Mouse (Mus musculus): ENCODE data around the gene Arhgdib. TPM values are rescaled to one million over a fixed set of nuclear protein-coding genes. Genes with fewer than 3 reads are reported as not detected.

Arhgdib gene
- polyA plus RNA-seq, 1 experiment: 64.1 TPM

DNA sequence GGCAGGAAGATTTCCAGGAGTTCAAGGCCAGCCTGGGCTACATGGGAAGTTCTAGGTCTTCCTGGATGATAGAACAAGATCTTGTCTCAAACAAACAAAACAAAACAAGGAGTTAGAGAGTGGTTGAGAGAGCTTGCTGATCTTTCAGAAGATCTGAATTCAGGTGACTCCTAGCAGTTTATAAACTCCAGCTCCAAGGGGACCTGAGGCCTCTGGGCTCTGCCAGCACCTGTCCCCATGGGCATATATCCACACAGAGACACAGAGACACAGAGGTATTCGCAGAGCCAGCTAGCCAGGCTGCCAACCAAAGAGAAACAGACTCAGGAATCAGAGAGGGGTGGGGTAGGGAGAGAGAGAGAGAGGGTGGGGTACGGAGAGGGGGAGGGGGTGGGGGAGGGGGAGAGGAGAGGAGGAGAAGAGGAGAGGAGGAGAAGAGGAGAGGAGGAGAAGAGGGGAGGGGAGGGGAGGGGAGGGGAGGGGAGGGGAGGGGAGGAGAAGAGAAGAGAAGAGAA, 28.9 kb downstream of the Arhgdib start:
- TF ChIP-seq GATA1 (IDR thresholded peaks at IDR 0.05; ENCODE audit: low read length): no peak

DNA sequence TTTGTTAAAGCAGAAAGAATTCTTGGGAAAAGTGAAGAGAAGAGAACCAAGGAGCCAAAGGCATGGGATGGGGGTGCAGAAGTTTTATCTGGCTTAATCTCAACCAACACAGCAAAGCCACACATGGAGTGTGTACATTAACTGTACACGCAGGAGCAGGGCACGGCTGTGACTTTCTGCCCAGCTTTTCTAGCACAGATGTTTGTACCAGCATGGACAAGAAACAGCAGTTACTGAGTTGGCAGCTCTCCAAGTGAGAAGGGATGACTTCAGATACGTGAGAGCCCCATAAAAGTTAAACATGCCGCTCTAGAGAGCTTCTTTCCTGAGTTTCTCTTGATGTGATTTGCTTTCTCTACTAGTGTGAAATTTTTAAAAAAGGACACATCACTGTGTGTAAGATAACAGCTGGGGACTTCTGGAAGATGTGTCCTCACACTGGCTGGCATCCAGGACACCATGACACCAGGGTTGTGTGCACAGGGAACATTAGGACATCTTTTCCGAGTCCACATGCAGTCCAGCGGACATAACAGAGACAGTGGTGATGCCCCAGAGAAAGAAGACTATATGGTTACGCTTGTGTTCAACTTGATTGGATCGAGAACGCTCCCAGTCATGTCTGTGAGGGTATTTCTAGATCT, 31.3 kb downstream of the Arhgdib start:
- no peak for TF ChIP-seq GATA1 (IDR thresholded peaks at IDR 0.05; ENCODE audit: low read length)

DNA sequence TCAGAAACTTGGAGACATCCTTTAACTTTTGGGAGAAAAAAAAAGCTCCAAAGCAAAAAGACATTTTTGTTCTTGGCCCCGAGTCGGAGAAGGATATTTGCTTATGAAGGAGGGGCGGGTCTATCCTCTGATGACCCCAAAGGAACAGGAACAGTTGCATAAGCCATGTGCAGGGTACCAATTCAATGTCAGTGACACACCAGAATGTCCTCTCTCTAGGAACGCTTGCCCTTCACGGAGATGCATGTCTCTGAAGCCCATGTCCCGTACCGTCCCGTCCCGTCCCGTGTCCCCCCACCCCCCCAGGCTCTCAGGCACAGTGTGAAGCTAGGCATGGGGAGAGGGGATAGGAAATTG, 34.8 kb downstream of the Arhgdib start:
- no peak for TF ChIP-seq GATA1 (IDR thresholded peaks at IDR 0.05; ENCODE audit: low read length)

DNA sequence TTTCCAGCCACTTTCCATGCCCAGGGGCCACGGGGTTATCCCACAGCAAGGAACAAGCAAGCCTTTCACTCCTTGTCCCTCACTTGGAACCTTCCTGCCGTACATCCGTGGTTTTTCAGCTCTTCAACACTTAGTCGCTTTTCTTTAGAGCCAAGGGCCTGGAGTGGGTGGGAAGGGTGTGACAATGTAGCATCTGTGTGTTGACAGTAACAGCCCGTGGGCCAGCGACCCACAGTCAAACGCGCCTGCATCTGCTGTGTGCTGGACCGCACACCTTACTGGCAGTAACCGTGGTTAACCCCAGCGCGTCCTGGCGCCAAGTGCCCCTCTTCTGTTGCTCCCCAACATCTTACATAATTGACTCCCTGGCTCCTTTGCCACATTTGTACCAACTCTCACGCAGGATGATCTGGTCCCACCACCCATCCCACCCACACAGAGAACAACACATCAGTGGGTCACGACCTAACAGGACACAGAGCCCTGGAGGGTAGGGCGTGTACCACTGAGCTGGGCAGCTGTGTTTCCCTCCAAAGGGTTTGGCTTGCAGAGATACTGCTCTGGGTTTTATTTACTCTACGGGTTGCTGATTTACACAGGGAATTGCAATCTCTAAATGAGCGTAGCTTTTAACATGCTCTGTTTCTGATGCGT, 35.3 kb downstream of the Arhgdib start:
- TF ChIP-seq GATA1 (IDR thresholded peaks at IDR 0.05; ENCODE audit: low read length): no peak

DNA sequence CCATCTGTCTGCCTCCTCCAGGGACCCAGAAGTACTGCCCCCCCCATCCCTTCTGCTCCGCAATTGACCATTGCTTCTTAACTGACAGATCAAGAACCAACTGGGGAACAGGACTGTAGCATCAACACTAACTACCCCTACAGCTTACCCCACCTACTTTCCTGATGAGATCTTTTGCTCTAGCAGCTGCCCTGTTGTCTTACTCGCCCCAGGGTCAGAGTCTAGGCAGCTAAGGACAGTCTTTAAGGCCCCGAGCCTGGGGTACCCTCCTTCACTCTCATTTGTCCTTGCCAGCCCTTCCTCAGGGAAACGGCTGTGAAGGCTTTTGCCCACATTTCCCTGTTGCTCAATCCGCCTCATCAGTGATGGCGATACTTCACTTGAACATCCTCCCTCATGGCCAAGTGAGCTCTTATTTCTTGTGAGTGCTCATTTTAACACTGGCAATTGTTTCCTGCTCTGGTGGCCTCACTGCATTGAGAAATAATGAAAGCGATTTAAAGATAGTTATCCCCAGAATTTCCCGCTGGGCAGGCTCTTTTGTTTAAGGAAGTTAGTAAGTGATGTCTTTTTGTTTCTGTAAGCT, 37.7 kb downstream of the Arhgdib start:
- no peak for TF ChIP-seq GATA1 (IDR thresholded peaks at IDR 0.05; ENCODE audit: low read length)

DNA sequence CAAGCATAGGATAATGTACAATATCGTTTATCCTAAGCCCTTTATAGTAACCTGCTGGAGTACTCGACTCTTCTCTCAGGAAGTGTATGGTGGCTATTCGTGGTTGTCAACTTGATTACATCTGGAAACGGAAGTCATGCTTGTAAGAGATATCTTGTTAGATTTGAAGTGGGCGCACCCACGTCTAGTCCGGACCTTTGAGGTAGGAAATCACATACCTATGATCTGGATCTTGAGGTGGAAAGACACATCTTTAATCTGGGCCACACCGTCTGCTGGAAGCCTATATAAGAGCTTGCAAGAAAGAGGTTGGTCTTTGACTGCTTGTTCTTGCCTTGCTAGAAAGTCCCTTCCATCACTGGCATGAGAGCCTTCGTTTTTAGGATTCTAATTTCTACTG, 39.2 kb downstream of the Arhgdib start:
- no peak for TF ChIP-seq GATA1 (IDR thresholded peaks at IDR 0.05; ENCODE audit: low read length)

DNA sequence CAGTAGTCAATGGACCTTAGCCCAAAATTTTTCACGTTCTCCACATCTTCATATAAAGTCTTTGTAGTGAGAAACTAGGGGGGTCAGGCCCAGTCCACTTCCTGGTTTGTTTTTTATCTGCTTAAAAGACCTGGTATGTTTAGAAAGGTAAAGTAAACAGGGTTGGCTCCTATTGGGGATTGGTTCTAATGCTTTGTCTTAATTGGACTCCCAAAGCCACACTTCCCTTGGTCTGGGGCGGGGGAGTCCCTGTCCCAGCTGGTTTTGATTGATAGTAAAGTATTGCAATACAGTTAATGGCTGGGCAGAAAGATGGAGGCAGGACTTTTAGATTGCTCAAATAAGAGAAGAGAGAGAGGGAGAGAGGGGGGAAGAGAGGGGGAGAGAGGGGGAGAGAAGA, 40.7 kb downstream of the Arhgdib start:
- no peak for TF ChIP-seq GATA1 (IDR thresholded peaks at IDR 0.05; ENCODE audit: low read length)

DNA sequence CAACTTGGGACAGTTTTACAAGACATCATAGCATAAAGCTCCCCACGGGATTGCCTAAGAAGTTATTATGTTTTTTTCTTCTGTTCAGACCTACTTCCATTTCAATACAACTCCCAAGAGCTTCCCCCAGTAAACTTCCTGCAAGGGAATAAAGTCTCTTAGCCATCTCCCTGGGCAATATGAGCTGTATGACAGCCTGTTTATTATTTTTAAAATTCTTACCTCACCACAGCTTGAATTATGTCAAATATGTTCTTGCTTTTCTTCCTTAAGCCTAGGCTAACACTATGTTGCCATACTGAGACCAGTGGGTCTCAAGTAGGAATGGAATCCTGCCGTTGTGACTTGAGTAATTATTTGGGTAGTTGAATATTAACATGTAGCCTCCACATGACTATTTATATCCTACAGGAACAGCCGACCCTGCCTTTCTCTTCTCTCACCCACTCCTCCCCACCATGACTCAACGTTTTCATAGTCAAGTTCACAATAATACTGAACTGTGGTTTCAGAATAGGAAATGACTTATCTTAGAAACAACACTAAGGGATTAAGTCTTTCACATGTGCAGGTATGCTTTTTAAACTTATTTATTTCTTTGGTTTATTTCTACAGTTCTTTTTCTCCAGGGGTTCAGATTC, 41.2 kb downstream of the Arhgdib start:
- TF ChIP-seq GATA1 (IDR thresholded peaks at IDR 0.05; ENCODE audit: low read length): no peak

DNA sequence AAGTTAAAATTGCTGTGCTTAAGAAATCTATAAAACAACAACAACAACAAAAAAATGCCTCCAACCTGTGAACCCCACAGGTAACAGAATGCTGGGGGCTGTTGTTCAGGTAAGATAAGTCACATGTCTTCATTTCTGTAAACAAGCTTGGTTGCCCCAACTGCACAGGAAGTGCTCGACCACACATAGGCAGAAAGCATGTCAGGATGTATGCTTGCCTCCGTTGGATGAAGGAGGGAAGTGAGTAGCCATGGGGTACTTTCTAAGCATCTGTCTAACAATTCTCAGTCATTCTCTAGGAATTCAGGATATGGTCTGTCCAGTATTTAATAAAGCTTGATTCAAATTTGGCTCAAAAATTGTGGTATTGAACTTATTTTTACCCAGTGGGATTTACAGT, 42.7 kb downstream of the Arhgdib start:
- no peak for TF ChIP-seq GATA1 (IDR thresholded peaks at IDR 0.05; ENCODE audit: low read length)

DNA sequence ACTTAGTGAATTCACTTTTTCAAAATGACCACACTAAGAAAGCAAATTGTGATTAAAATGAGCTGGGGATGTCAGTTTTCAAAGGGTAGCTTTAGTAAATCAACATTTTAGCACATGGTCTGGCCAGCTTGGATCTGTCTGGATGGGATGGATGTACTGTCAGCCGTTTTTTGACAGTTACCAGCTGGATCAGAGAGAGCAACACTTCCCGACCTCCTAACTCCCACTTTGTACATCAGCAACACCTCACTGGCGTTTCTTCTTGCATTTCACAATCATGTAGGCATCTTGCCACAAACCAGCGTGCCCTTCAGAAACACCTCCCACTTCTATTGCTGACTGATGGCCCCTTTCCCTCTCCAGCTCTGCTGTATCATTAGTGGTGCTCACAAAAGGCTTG, 43.5 kb downstream of the Arhgdib start:
- no peak for TF ChIP-seq GATA1 (IDR thresholded peaks at IDR 0.05; ENCODE audit: low read length)

DNA sequence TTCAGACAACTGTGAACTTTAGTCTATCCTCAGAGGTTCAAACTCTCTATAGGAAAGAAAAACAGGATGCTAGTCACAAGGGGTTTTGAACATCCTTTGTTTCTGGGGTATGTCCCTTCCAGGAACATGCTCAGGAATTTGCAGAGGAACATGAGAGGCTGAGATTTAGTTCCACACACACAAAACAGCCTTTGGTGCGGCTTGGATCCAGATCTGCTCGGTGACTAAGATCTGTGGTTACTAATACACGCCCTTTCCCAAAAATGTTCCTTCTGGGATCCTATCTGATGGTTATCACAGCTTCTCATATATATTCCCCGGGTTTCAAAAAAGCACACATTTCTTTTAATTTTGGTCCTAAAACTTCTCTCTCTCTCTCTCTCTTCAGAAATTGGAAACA, 43.9 kb downstream of the Arhgdib start:
- no peak for TF ChIP-seq GATA1 (IDR thresholded peaks at IDR 0.05; ENCODE audit: low read length)

DNA sequence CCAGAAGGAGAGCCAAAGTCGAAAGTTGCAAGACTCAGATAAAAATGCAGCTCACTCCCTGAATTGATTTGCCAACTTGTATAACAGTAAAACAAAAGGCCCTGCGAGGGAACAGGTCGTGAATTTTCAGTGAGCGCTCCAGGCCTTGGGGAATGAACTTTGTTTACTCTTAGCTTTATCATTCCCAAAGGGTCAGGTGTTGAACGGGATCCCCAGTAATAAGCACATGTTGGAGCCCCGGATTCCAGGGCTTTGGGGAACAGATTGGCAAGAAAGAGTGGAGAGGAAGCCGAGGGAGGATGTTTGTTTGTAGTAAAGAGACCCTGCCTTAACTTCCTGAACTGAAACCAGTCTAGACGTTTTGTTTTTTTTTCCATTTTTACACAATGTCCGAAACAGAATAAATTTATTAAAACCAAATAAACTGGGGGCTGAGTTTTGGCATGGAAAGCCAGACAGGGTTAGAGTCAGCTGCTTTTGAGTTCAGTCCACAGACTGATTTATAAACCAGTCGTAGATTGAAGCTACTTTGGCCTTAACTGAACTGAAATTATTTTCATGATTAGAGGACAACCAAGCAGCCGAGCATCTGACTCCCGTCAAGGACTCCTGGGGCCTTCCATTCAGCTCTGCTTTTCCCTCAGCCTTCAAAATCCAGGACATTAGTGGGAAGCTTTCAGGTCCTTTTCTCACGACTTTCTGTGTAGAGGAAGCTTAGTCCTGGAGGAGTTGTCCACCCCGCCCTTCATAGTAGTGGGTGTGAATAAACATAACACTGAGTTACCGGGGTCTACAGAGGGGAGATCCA, 47.0 kb downstream of the Arhgdib start:
- TF ChIP-seq GATA1 (IDR thresholded peaks at IDR 0.05; ENCODE audit: low read length): no peak

DNA sequence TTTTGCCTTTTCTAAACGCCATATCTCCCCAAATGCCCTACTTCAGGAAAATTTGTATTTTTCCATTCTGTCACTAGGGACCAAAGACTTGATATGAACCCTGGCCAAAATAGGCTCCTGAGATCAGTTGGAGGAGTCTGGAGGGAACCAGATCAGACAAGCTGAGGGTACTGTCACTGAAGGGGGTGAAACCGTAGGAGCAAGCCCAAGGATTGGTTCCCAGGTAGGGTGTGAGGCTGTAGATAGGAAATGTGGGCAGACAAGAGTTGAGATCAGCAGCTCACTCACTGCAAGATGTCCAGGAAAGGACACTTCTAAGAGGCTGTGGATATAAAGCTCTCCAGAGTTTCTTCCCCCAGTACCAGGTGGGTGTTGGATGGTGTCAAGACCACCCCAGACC, 49.7 kb downstream of the Arhgdib start:
- no peak for TF ChIP-seq GATA1 (IDR thresholded peaks at IDR 0.05; ENCODE audit: low read length)

DNA sequence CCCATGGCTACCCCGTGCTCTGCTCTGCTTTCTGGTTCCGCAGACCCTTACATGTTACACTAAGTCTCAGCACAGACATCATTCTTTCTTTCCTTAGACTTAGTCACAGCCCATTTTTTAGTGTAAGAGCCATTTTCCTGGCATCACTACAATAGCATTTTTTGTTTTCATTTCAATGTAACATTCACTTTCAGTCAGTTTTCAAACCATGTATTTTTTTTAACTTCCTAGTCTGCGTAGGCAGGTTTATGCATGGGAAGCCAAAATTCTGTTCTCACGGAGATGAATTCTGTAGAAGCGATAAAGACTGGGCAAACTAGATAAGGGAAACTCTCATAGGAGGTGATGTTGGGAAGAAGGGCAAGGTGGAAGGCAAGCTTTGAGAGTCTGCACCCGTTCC, 52.1 kb downstream of the Arhgdib start:
- TF ChIP-seq GATA1 (IDR thresholded peaks at IDR 0.05; ENCODE audit: low read length): no peak

DNA sequence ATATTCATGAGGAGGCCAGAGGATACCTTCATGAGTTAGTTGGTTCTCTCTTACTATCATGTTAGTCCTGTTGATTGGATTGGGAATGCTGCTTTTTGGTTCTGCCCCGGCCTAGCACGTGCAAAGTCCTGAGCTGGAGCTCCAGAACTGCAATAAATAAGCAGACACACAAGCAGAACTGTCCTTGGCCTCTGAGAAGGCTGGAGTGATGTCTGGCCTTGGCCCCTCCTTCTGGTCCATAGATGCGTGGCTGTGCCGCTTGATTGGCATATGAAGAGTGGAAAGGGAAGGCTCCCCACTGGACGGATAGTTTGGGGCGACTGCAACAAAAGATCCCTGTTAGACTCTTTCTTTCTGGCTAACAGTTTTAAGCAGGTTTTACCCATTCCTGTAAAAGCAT, 52.6 kb downstream of the Arhgdib start:
- no peak for TF ChIP-seq GATA1 (IDR thresholded peaks at IDR 0.05; ENCODE audit: low read length)

DNA sequence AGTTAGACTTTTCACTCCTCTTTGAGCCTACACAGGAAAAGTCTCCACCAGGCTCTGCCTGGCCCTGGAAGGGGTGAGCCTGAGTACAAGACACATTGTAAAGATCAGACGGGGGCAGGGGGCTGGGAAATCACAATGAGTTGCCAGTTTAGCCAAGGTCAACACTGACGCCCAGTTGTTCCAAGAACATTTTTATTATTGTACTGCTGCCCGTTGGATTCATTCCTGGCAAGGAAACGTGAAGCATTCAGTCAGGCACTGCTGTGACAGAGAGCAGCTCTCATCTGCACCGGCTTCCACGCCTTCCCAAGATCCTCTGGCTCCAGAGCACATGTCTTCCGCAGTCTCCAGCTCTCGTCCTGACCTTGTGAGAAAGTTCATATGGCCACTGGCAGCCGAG, 53.8 kb downstream of the Arhgdib start:
- TF ChIP-seq GATA1 (IDR thresholded peaks at IDR 0.05; ENCODE audit: low read length): no peak

Data from G1E-ER4 (cell line).